Comparison of ENCODE assay signal across 8 mouse cellular contexts in genomic region chr19:5741641-5742240, GRCm38 (mm10). TPM values are rescaled to one million over a fixed set of nuclear protein-coding genes. Genes with fewer than 3 reads are reported as not detected.
DNase-seq lines count a peak whose midpoint lies in the region; ATAC-seq and TF ChIP-seq lines count a peak whose summit lies in the region.

No protein-coding gene starts in this region.

- H3K27me3 ChIP-seq in thymus, adult 2 months (ENCODE audit: control insufficient read depth, insufficient read depth, low read length) = peaks cover 21% of the 10 kb centered on the region; the same call in 1 of the 2 replicates
- peaks cover 14% of the 10 kb centered on the region for H3K27me3 ChIP-seq in embryonic facial prominence, embryonic 14.5 days (replicated peaks; ENCODE audit: control insufficient read depth, insufficient read depth, low read length)
- H3K27me3 ChIP-seq in midbrain, embryonic 16.5 days (ENCODE audit: control insufficient read depth, insufficient read depth, low read depth, low read length) = peaks cover 14% of the 10 kb centered on the region

- no peaks in the 10 kb centered on the region for H3K36me3 ChIP-seq in thymus, adult 2 months (ENCODE audit: control insufficient read depth, insufficient read depth, low read length)
- H3K36me3 ChIP-seq in embryonic facial prominence, embryonic 14.5 days (ENCODE audit: control insufficient read depth, insufficient read depth, low read length) = no peaks in the 10 kb centered on the region
- no peaks in the 10 kb centered on the region for H3K36me3 ChIP-seq in midbrain, embryonic 16.5 days (ENCODE audit: control insufficient read depth, insufficient read depth, low read length)

- peak overlapping the region; percentile 86 for H3K9ac ChIP-seq in embryonic facial prominence, embryonic 14.5 days (ENCODE audit: low read depth, low read length)
- peak overlapping the region; percentile 81 for H3K9ac ChIP-seq in midbrain, embryonic 16.5 days (ENCODE audit: low read depth, low read length)

- no peak overlapping the region for H3K27ac ChIP-seq in thymus, adult 2 months (ENCODE audit: control insufficient read depth, insufficient read depth, low read length)
- H3K27ac ChIP-seq in embryonic facial prominence, embryonic 14.5 days (replicated peaks; ENCODE audit: low read depth, low read length) = peak overlapping the region; percentile 96
- peak overlapping the region; percentile 78 for H3K27ac ChIP-seq in midbrain, embryonic 16.5 days (ENCODE audit: low read length)

- 0 out of 2 replicates have a peak, but pooled peaks cover 3% of the 10 kb centered on the region for H3K4me1 ChIP-seq in thymus, adult 2 months (replicated peaks; ENCODE audit: control insufficient read depth, insufficient read depth, low read length)
- H3K4me1 ChIP-seq in embryonic facial prominence, embryonic 14.5 days (ENCODE audit: control insufficient read depth, insufficient read depth, low read length) = peaks cover 43% of the 10 kb centered on the region
- peaks cover 26% of the 10 kb centered on the region for H3K4me1 ChIP-seq in midbrain, embryonic 16.5 days (ENCODE audit: control insufficient read depth, insufficient read depth, low read length)

- H3K9me3 ChIP-seq in embryonic facial prominence, embryonic 14.5 days (ENCODE audit: control insufficient read depth, low read length) = no peaks in the 10 kb centered on the region
- H3K9me3 ChIP-seq in midbrain, embryonic 16.5 days (replicated peaks; ENCODE audit: control insufficient read depth, low read length, poor library complexity, severe bottlenecking) = no peaks in the 10 kb centered on the region

- WGBS in thymus, adult 2 months = 2% methylated on average over 55 of the region's 55 CpGs
- under 1% methylated on average over 28 of the region's 55 CpGs for WGBS in embryonic facial prominence, embryonic 14.5 days
- WGBS in midbrain, embryonic 16.5 days = under 1% methylated on average over 51 of the region's 55 CpGs

- H3K4me3 ChIP-seq in thymus, adult 2 months (ENCODE audit: control insufficient read depth, insufficient read depth, low read length) = peak overlapping the region; percentile 20; the same call in 1 of the 2 replicates
- H3K4me3 ChIP-seq in embryonic facial prominence, embryonic 14.5 days (ENCODE audit: low read depth, low read length) = peak overlapping the region; percentile 66
- peak overlapping the region; percentile 50 for H3K4me3 ChIP-seq in midbrain, embryonic 16.5 days (ENCODE audit: low read depth, low read length)

- no peak for TF ChIP-seq CTCF in thymus, adult 2 months (IDR thresholded peaks at IDR 0.05; ENCODE audit: borderline replicate concordance, control insufficient read depth, extremely low read depth, insufficient read depth, low read length, poor library complexity)

- ATAC-seq in embryonic facial prominence, embryonic 14.5 days (ENCODE audit: low read depth) = peak; percentile 89
- peak; percentile 33 for ATAC-seq in midbrain, embryonic 16.5 days

- H3K4me2 ChIP-seq in embryonic facial prominence, embryonic 14.5 days (ENCODE audit: low read depth, low read length) = peak overlapping the region; percentile 91
- H3K4me2 ChIP-seq in midbrain, embryonic 16.5 days (ENCODE audit: low read length) = peak overlapping the region; percentile 99

- TF ChIP-seq POLR2A in thymus, adult 2 months (IDR thresholded peaks at IDR 0.05; ENCODE audit: control insufficient read depth, extremely low read depth, insufficient read depth, low read length, poor library complexity) = no peak

- no peak for DNase-seq in thymus, adult 2 months
- DNase-seq in thymus, postnatal 25 days = no peak
- DNase-seq in embryonic facial prominence, embryonic 14.5 days (ENCODE audit: low spot score) = peak; percentile 92
- peak; percentile 82 to 86 for DNase-seq in heart, adult 9 months (ENCODE audit: low spot score in 2 of 2)
- DNase-seq in kidney, adult 9 months = peak; percentile 66
- DNase-seq in liver = peak; percentile 59
- DNase-seq in testis, postnatal 14 days (ENCODE audit: low spot score) = peak; percentile 72

RNA-seq across cellular contexts. Expression of gene Ltbp3, which starts 1.0 kb away (rescaled TPM):
- polyA plus RNA-seq in thymus, adult 2 months (2012; rRNA removed) = 29.5 and 37.7 TPM in 2 replicates
- polyA plus RNA-seq in embryonic facial prominence, embryonic 14.5 days (2014; fragmentation: Nextera tagmentation; extraction: Ambion mirVana) = 59.2 and 68.0 TPM in 2 replicates
- 9.3 and 9.6 TPM in 2 replicates for polyA plus RNA-seq in midbrain, embryonic 16.5 days (2015; fragmentation: Nextera tagmentation; extraction: Ambion mirVana)

RNA-seq across cellular contexts. Expression of gene Fam89b, which starts 12.3 kb away (rescaled TPM):
- polyA plus RNA-seq in thymus, adult 2 months (2012; rRNA removed) = 300 and 312 TPM in 2 replicates
- 101 and 111 TPM in 2 replicates for polyA plus RNA-seq in embryonic facial prominence, embryonic 14.5 days (2014; fragmentation: Nextera tagmentation; extraction: Ambion mirVana)
- polyA plus RNA-seq in midbrain, embryonic 16.5 days (2015; fragmentation: Nextera tagmentation; extraction: Ambion mirVana) = 116 and 131 TPM in 2 replicates

RNA-seq across cellular contexts. Expression of gene Ehbp1l1, which starts 15.6 kb away (rescaled TPM):
- 55.6 and 61.8 TPM in 2 replicates for polyA plus RNA-seq in thymus, adult 2 months (2012; rRNA removed)
- 34.2 and 43.4 TPM in 2 replicates for polyA plus RNA-seq in embryonic facial prominence, embryonic 14.5 days (2014; fragmentation: Nextera tagmentation; extraction: Ambion mirVana)
- polyA plus RNA-seq in midbrain, embryonic 16.5 days (2015; fragmentation: Nextera tagmentation; extraction: Ambion mirVana) = 31.3 and 38.6 TPM in 2 replicates

RNA-seq across cellular contexts. Expression of gene Scyl1, which starts 29.5 kb away (rescaled TPM):
- 107 and 113 TPM in 2 replicates for polyA plus RNA-seq in thymus, adult 2 months (2012; rRNA removed)
- polyA plus RNA-seq in embryonic facial prominence, embryonic 14.5 days (2014; fragmentation: Nextera tagmentation; extraction: Ambion mirVana) = 78.3 and 79.8 TPM in 2 replicates
- polyA plus RNA-seq in midbrain, embryonic 16.5 days (2015; fragmentation: Nextera tagmentation; extraction: Ambion mirVana) = 86.3 and 86.6 TPM in 2 replicates

RNA-seq across cellular contexts. Expression of gene Kcnk7, which starts 37.6 kb away (rescaled TPM):
- 0.97 and 1.0 TPM in 2 replicates for polyA plus RNA-seq in thymus, adult 2 months (2012; rRNA removed)
- 0.34 and 1.7 TPM in 2 replicates for polyA plus RNA-seq in embryonic facial prominence, embryonic 14.5 days (2014; fragmentation: Nextera tagmentation; extraction: Ambion mirVana)
- 0.15 TPM in 1 of 2 replicates, not detected in the other for polyA plus RNA-seq in midbrain, embryonic 16.5 days (2015; fragmentation: Nextera tagmentation; extraction: Ambion mirVana)

Comparison
In these comparisons a context has a peak if more than half of its experiments do, and no peak if none do; other contexts are left out.
1. DNase-seq: peak in embryonic facial prominence, embryonic 14.5 days (single experiment), heart, adult 9 months (2 of 2), kidney, adult 9 months (single experiment), liver (single experiment) and testis, postnatal 14 days (single experiment); none in thymus, adult 2 months (single experiment) and thymus, postnatal 25 days (single experiment).
2. Peak in every context shown above with its lines, with median percentiles within 50 percentile points of each other: H3K4me3 ChIP-seq.